Mouse (Mus musculus) stomach, embryonic 15.5 days (tissue): ENCODE data around the gene Snrnp48. TPM values are rescaled to one million over a fixed set of nuclear protein-coding genes. Genes with fewer than 3 reads are reported as not detected.

Source experiments
- ATAC-seq: fragments of 200-750 bp; cut with Nextera tagmentation; 2 replicates; pipeline ENCODE4 v1.8.0; 2017; ENCODE audit warnings: low read depth, moderate number of reproducible peaks, moderate TSS enrichment; ENCODE audit not compliant: insufficient read depth, low FRiP score
- H3K27ac ChIP-seq: fragments of 300-500 bp; sonication (generic); 2 replicates; pipeline ENCODE4 v1.5.1; 2015; ENCODE audit warnings: mild to moderate bottlenecking, inconsistent platforms
- H3K27me3 ChIP-seq: fragments of 300-500 bp; sonication (generic); replicated peaks from 2 replicates; pipeline ENCODE4 v1.6.1; 2015; ENCODE audit warnings: inconsistent platforms
- H3K36me3 ChIP-seq: fragments of 300-500 bp; sonication (generic); 2 replicates; pipeline ENCODE4 v1.6.1; 2015; ENCODE audit warnings: inconsistent platforms
- H3K4me1 ChIP-seq: fragments of 300-500 bp; sonication (generic); 2 replicates; pipeline ENCODE4 v1.6.1; 2015; ENCODE audit warnings: inconsistent platforms
- H3K4me2 ChIP-seq: fragments of 300-500 bp; sonication (generic); 2 replicates; pipeline ENCODE4 v1.6.1; 2015; ENCODE audit warnings: mild to moderate bottlenecking, inconsistent platforms
- H3K4me3 ChIP-seq: fragments of 300-500 bp; sonication (generic); replicated peaks from 2 replicates; pipeline ENCODE4 v1.5.1; 2015; ENCODE audit warnings: inconsistent platforms
- H3K9ac ChIP-seq: fragments of 300-500 bp; sonication (generic); 2 replicates; pipeline ENCODE4 v1.6.1; 2015; ENCODE audit warnings: inconsistent platforms
- H3K9me3 ChIP-seq: fragments of 300-500 bp; sonication (generic); 2 replicates; pipeline ENCODE4 v1.6.1; 2016; ENCODE audit warnings: inconsistent platforms
- WGBS: fragments of 180-500 bp; shearing (Covaris S2); methylation state at CpG from one replicate; pipeline ENCODE4 v1.1.7; 2015; 5-methylcytosine and 5-hydroxymethylcytosine counted together
- polyA plus RNA-seq: library from polyadenylated mRNA; unstranded; fragments of >200 nt; fragmentation: Nextera tagmentation; extraction: Ambion mirVana; gene quantifications from 2 replicates; pipeline ENCODE4 v1.2.1, GENCODE M21; 2015

Gene Snrnp48
- polyA plus RNA-seq, 1 experiment from 2014 or later: 37.8 TPM

DNA sequence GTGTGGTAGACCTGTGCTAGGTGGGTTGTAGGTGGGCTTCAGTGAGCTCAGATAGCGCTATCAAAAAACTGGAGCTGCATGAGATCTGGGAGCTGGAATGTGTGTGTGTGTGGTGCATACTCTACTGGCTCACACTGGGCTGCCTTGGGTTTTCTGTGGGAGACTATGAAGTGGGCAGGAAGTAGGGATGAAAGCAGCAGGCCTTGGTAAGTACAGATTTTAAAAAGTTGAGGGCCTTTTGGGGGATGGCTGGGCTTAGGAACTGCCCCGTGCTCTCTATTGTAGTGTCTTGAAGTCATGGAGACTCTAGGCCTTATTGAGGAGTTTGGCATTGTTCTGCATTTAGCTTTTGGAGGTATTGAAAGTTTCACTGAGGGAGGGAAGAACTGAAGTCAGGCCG, 13.9 kb downstream of the Snrnp48 start:
- Histone ChIP-seq H3K4me3 (no peak overlapping the region), H3K9me3 (no peaks in the 10 kb centered on the region), H3K9ac (no peak overlapping the region), H3K36me3 (peaks cover 49% of the 10 kb centered on the region), H3K4me2 (no peak overlapping the region), H3K27ac (no peak overlapping the region), H3K27me3 (no peaks in the 10 kb centered on the region), H3K4me1 (no peaks in the 10 kb centered on the region)
- no peak for ATAC-seq
- WGBS: 96% methylated on average over 3 of the region's 3 CpGs

DNA sequence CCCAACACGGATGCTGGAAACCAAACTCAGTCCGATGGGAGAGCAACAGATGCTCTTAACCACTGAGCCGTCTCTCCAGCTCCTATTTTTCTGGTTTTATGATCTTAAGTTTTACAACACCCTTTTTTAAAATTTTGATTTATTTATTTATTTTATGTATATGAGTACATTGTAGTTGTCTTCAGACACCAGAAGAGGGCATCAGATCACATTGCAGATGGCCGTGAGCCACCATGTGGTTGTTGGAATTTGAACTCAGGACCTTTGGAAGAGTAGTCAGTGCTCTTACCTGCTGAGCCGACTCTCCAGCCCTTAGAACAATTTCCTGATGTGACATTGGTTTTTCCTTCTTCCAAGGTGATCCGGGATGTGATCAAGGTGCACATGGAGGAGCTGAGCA, 15.6 kb downstream of the Snrnp48 start:
- ATAC-seq: no peak
- Histone ChIP-seq H3K4me3 (no peak overlapping the region), H3K36me3 (peaks cover 59% of the 10 kb centered on the region), H3K27ac (no peak overlapping the region), H3K9me3 (no peaks in the 10 kb centered on the region), H3K27me3 (no peaks in the 10 kb centered on the region), H3K4me2 (no peak overlapping the region), H3K9ac (no peak overlapping the region), H3K4me1 (no peaks in the 10 kb centered on the region)
- WGBS: 93% methylated on average over 6 of the region's 6 CpGs

DNA sequence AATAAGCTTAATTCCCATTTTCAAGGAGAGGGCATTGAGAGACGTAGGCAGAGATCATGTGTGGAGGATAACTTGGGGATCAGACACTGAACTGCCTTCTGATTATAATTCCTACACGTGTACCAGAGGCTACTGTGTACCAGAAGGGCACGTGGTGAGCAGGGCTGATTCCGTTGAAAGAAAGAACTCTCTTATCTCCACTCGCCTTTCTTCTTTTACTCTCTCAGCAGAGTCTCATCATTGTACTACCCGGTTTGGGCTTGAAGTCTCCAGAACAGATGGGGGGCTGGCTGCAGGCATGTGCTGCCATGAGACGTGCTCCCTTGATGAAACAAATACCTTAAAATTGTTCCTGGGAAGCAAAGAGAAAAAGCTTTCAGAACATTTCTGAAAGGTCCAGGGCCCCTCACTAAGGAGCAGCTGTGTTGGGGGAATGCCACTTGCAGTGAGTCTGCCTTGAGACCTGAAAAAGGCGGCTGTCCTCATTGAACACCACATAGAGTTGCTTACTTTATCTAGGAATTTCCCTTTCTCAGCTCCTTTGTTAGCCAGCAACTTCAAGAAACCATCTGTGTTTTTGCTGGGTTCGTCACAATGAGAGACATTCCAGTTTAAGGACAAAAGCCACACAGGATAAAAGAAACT, 25.6 kb downstream of the Snrnp48 start:
- no peaks in the 10 kb centered on the region for H3K4me1 ChIP-seq
- 70% methylated on average over 9 of the region's 9 CpGs for WGBS
- H3K4me3 ChIP-seq: no peak overlapping the region
- H3K4me2 ChIP-seq: no peak overlapping the region
- no peak for ATAC-seq
- no peak overlapping the region for H3K27ac ChIP-seq
- no peaks in the 10 kb centered on the region for H3K9me3 ChIP-seq
- H3K9ac ChIP-seq: no peak overlapping the region
- H3K36me3 ChIP-seq: peaks cover 24% of the 10 kb centered on the region
- no peaks in the 10 kb centered on the region for H3K27me3 ChIP-seq

DNA sequence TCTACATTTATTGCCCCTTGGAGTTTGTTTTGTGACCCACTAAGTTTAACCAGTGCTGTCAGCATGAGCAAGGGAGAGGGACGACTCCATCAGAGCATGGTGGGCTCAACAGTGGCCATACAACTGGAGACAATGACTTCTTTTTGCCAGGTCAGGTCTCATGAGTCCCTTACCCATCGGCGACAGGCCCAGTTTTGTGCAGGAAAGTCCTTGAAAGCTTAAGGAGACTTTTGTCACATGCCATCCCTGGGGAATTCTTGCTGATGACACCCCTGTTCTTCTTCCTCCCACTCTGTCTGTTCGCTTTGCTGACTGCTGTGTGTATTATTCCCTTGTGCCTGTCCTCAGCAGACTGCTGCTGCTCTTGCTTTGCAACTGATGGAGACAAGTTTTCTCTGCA, 27.7 kb downstream of the Snrnp48 start:
- Histone ChIP-seq H3K4me3 (no peak overlapping the region), H3K4me1 (no peaks in the 10 kb centered on the region), H3K4me2 (no peak overlapping the region), H3K36me3 (peaks cover 16% of the 10 kb centered on the region), H3K27me3 (no peaks in the 10 kb centered on the region), H3K9ac (no peak overlapping the region), H3K27ac (no peak overlapping the region), H3K9me3 (no peaks in the 10 kb centered on the region)
- ATAC-seq: no peak
- 86% methylated on average over 4 of the region's 4 CpGs for WGBS

DNA sequence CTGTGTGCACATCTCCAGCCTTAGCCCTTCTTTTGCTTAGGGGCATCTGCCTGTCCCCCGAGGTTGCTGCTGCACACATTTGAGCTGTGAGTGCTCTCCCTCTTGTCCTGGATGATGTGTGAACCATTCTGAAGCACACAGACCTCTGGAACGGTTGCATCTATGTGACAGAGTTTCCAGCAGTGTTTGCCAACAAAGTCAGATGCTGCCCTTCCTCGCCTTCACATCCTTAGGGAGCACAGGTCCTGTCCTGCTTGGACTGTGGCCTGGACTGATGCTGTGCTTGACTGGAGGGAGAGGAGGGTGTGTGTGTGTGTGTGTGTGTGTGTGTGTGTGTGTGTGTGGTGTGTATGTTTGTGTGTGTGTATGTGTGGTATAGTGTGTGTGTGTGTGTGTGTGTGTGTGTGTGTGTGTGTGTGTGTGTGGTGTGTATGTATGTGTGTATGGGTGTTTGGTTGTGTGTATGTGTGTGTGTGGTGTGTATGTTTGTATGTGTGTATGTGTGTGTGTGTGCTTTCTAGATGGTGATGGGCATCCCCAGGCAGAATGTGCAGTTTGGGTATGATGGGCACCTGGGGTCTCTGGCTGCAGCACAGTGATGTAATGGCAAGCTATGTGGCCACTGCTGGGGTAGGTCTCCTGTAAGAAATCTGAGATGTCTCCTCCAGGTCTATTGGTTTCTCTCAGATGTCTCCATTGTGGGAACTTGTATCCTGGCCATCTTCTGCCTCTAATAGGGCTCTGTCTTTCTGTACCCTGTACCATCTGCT, 28.3 kb downstream of the Snrnp48 start:
- no peaks in the 10 kb centered on the region for H3K9me3 ChIP-seq
- 69% methylated on average over 3 of the region's 3 CpGs for whole genome bisulfite sequencing
- H3K36me3 ChIP-seq: peaks cover 12% of the 10 kb centered on the region
- no peak overlapping the region for H3K4me3 ChIP-seq
- H3K27ac ChIP-seq: no peak overlapping the region
- H3K4me1 ChIP-seq: no peaks in the 10 kb centered on the region
- no peak overlapping the region for H3K9ac ChIP-seq
- H3K4me2 ChIP-seq: no peak overlapping the region
- no peak for ATAC-seq
- H3K27me3 ChIP-seq: no peaks in the 10 kb centered on the region

DNA sequence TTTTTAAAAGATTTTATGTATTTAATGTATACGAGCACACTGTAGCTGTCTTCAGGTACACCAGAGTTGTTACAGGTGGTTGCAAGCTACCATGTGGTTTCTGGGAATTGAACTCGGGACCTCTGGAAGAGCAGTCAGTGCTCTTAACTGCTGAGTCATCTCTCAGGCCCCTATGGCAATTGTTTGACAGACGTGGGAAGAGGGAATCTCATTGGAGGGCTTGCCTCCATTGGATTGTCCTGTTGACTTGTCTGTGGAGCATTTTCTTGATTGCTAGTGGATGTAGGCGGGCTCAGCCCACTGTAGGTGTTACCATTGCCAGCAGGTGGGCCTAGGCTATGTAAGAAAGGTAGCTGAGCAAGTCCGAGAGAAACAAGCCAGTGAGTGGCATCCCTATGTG, 29.9 kb downstream of the Snrnp48 start:
- H3K27me3 ChIP-seq: no peaks in the 10 kb centered on the region
- H3K36me3 ChIP-seq: no peaks in the 10 kb centered on the region
- no peak for ATAC-seq
- H3K9me3 ChIP-seq: no peaks in the 10 kb centered on the region
- 74% methylated on average over 5 of the region's 5 CpGs for WGBS
- no peak overlapping the region for H3K4me2 ChIP-seq
- no peak overlapping the region for H3K27ac ChIP-seq
- no peak overlapping the region for H3K4me3 ChIP-seq
- H3K9ac ChIP-seq: no peak overlapping the region
- H3K4me1 ChIP-seq: no peaks in the 10 kb centered on the region

DNA sequence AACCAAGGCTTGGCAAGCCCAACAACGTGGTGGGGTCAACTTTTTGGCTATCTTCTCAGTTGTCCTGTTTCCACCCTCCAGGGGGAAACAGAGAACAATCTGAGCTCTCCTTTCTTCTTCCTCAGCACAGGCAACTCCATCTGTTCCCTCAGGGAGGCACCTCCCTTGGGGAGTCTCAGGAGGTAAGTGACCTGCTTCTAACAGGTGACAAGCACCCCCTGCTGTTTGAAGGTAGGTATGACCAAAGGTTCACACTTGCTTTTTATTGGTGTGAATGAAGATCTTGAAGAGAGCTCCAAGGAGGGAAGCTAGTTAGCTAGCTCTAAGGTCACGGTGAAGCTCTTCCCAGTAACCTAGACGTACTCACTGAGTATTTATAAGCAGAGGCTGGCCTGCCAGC, 30.6 kb downstream of the Snrnp48 start:
- H3K27me3 ChIP-seq: no peaks in the 10 kb centered on the region
- H3K36me3 ChIP-seq: no peaks in the 10 kb centered on the region
- no peaks in the 10 kb centered on the region for H3K9me3 ChIP-seq
- ATAC-seq: no peak
- no peaks in the 10 kb centered on the region for H3K4me1 ChIP-seq
- no peak overlapping the region for H3K9ac ChIP-seq
- H3K4me2 ChIP-seq: no peak overlapping the region
- no peak overlapping the region for H3K4me3 ChIP-seq
- 68% methylated on average over 3 of the region's 3 CpGs for WGBS
- H3K27ac ChIP-seq: no peak overlapping the region

DNA sequence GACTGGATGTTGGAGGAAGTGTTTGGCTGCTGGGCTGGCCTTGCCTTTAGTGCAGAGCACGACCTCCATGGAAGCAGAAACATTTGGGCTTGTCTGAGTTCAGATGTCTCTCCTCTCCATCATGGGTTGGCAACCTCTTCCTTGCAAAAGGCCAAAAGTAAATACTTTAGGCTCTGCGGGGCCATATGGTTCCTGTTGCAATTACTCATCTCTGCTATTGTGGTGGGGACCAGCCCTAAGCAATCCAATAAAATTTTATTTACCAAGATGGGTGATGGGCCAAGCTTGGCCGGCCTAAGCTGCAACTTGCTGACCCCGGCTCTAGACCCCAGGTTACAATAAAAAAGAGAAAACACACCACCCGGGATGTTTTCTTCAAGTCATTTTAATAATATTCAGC, 43.4 kb downstream of the Snrnp48 start:
- 37% methylated on average over 5 of the region's 5 CpGs for WGBS
- Histone ChIP-seq H3K27ac (no peak overlapping the region), H3K4me2 (no peak overlapping the region), H3K27me3 (no peaks in the 10 kb centered on the region), H3K4me3 (no peak overlapping the region), H3K9me3 (no peaks in the 10 kb centered on the region), H3K9ac (no peak overlapping the region), H3K4me1 (no peaks in the 10 kb centered on the region), H3K36me3 (no peaks in the 10 kb centered on the region)
- no peak; the same call in 1 of the 2 replicates for ATAC-seq

DNA sequence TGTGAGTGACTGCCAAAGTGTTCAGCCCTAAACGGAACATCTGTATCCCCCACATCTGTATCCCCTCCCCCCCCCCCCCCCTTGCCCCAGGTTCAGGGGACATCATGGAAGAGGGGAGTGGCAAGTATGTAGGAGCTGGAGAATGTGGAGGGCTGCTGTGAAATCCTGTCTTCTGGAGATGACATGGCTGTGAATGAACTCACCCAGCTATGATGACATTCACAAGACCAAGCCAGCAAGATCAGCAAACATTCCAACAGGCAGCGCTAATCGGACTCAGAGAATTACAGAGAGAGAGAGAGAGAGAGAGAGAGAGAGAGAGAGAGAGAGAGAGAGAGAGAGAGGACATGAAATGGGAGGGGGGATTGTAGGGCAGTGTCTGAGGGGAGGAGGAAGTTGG, 46.5 kb downstream of the Snrnp48 start:
- Histone ChIP-seq H3K9me3 (no peaks in the 10 kb centered on the region), H3K27ac (no peak overlapping the region), H3K36me3 (no peaks in the 10 kb centered on the region), H3K27me3 (no peaks in the 10 kb centered on the region), H3K4me3 (no peak overlapping the region), H3K4me1 (no peaks in the 10 kb centered on the region), H3K4me2 (no peak overlapping the region), H3K9ac (no peak overlapping the region)
- WGBS: 45% methylated on average over 3 of the region's 3 CpGs
- no peak for ATAC-seq

DNA sequence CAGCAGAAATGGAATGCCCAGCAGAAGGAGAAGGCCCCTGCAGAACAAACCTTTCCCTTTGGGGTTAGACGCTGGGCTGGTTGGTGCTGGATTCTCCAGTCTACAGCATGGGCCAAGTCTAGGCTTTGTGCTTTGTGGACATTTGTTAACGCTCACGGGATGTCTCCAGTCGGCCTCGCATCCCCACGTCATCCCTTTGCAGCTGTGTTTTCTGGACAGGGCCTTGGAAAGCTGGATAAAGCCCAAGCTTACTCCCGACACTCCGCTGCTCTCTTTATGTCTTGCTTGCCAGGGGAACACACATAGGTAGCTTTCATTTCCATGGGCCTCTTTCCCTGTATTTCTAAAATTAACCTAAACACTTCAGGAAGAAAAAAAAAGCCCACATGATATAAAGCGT, 49.0 kb downstream of the Snrnp48 start:
- no peaks in the 10 kb centered on the region for H3K27me3 ChIP-seq
- no peaks in the 10 kb centered on the region for H3K36me3 ChIP-seq
- ATAC-seq: peak; percentile 68; the same call in 1 of the 2 replicates
- no peaks in the 10 kb centered on the region for H3K9me3 ChIP-seq
- H3K27ac ChIP-seq: peak overlapping the region; percentile 58; the same call in 1 of the 2 replicates
- no peaks in the 10 kb centered on the region for H3K4me1 ChIP-seq
- no peak overlapping the region for H3K9ac ChIP-seq
- 53% methylated on average over 9 of the region's 9 CpGs for WGBS
- no peak overlapping the region for H3K4me3 ChIP-seq
- H3K4me2 ChIP-seq: no peak overlapping the region

DNA sequence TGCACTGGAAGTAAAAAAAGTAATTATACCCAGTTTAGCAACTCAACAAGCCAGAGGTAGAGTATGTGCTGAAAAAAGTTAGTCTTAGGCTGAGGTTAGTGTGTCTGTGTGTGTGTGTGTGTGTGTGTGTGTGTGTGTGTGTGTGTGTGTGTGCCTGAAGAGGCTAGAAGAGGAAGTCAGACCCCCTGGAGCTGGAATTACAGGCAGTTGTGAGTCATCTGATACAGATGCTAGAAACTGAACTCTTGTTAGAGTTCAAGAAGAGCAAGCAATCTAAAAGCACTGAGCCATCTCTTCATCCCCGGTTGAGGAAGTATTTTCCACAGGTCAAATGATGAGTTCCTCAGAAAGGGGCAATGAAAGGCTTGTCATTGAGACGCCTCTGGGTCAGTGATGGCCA, 54.2 kb downstream of the Snrnp48 start:
- no peak overlapping the region for H3K4me3 ChIP-seq
- H3K9ac ChIP-seq: no peak overlapping the region
- H3K4me1 ChIP-seq: no peaks in the 10 kb centered on the region
- no peaks in the 10 kb centered on the region for H3K36me3 ChIP-seq
- WGBS: 70% methylated on average over 2 of the region's 2 CpGs
- H3K9me3 ChIP-seq: no peaks in the 10 kb centered on the region
- H3K27ac ChIP-seq: no peak overlapping the region
- ATAC-seq: no peak
- no peak overlapping the region for H3K4me2 ChIP-seq
- no peaks in the 10 kb centered on the region for H3K27me3 ChIP-seq

DNA sequence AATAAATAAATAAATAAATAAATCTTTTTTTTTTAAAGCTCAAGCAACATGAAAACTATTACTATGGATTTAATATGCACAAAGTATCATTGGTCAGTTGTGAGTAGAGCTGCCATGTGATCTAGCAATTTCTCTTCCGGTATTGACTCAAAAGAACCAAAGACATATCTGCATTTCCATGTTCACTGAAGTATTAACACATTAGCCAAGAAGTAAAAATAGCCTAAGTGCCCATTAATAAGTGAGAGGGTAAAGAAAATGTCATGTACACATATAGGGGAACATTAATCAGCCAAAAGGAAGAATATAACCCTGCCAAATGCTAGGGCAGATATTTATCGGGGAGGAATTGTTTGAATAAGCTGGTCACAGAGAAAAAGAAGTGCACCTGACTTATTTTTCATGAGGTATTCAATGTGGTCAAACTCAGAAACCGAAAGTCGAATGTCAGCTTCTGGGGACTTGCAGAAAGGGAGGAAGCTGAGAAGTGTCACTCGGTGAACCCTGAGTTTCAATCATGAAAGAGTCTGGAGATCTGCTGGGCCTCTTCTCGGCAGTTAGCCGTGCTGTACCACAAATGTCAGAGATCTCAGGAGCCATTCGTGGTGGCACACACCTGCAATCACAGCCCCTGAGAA, 64.4 kb downstream of the Snrnp48 start:
- Histone ChIP-seq H3K9me3 (no peaks in the 10 kb centered on the region), H3K4me2 (no peak overlapping the region), H3K4me1 (no peaks in the 10 kb centered on the region), H3K9ac (no peak overlapping the region), H3K36me3 (no peaks in the 10 kb centered on the region), H3K27me3 (no peaks in the 10 kb centered on the region), H3K27ac (no peak overlapping the region), H3K4me3 (no peak overlapping the region)
- no peak for ATAC-seq
- 73% methylated on average over 8 of the region's 8 CpGs for WGBS
